Mouse (Mus musculus) CD8-positive naive resting alpha-beta T cell, adult 2 months (primary cell): ENCODE results near the gene Gng4.
"Not testable (repeated sequence)": the region's sequence is repeated elsewhere in the genome, so short reads cannot be mapped to it uniquely, and the experiment has no call there.

ENCODE experiments used
- DNase-seq, 2 experiments: peaks; one replicate each; pipeline ENCODE4 v3.0.0; 2022; ENCODE audit warnings: low read depth in 2 of 2, low spot score in 2 of 2

Gene Gng4

GRCm38 (mm10) chr13:13783894-13784419 is at the start of gene Gng4:
TSS of gene Gng4 (plus strand) at chr13:13784059.
- DNase-seq: peak; percentile 7

- no peak for DNase-seq
Measured at GRCm38 (mm10) chr13:13739232-13739631, 44.6 kb upstream of the Gng4 start.

- DNase-seq: no peak
Measured at GRCm38 (mm10) chr13:13745911-13746310, 37.9 kb upstream of the Gng4 start.

DNA sequence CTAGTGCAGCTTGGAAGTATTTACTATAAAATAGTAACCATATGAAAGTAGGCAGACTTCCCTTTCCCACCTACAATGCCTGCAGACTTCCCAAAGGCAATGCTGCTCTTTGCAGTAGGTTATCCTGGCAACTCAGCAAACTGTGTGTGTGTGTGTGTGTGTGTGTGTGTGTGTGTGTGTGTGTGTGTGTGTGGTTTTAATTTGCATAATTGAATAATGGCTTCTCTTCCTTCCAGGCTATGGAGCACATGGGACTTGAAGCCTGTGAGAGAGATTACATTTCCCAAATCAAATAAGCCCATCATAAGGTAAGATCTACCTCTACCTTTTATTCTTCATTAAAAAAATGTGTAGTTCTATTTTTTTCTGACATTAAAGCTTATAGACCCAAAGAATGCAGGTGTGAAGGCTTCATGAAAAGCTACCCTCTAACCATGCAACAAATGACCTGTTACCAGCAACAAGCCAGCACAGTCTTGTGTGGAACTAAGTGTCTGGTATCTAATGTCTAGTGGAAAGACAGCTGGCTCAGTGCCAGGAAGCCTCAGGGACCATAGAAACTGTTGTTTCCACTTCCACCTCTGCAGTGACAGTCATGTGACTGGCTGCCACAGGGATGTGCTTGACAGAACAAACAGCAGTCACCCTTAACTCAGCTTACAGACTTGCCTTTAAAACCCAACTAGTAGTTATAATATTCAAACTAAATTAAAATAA is 7.9 kb upstream of the Gng4 start:
- no peak for DNase-seq

DNA sequence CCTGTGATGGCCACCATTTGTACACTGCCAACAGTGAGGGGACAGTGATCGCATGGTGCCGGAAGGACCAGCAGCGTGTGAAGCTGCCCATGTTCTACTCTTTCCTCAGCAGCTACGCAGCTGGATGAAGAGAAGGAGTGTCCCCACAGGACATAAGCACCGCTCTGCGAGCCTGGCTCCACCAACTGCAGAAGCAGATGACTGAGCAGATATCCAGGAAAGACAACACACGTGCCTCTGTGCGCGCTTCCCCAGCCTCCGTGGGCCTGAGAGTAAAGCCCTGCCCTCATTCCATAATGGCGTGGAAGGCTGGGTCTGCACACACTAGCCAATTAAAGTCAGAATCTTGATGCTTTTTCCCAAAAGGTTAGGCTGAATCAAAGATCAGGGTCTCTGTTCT is 6.8 kb upstream of the Gng4 start:
- no peak for DNase-seq

GRCm38 (mm10) chr13:13777696-13778095 is 6.2 kb upstream of the Gng4 start:
- no peak for DNase-seq

GRCm38 (mm10) chr13:13778837-13779458 is 4.9 kb upstream of the Gng4 start:
- no peak for DNase-seq

DNA sequence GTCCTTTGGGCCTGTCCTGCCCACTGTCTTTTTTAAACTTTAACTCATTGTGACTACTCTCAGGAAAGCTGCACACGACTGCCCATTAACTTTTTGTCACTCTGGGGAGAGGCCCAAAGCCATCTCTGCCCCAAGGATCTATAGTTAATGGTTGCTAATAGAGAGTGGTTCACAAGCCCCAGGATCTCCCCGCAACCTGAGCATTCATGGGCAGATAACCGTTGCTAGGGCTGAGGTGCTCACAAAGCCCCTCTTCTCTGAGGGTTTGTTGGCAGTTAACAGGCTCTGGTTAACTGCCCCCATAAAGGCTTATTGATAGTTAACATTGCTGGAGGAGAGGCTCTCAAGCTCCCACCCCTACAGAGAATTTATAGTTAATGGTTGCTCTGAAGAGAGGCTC is 3.6 kb upstream of the Gng4 start:
- no peak for DNase-seq

GRCm38 (mm10) chr13:13781026-13781425 is 2.8 kb upstream of the Gng4 start:
- DNase-seq: no peak

DNA sequence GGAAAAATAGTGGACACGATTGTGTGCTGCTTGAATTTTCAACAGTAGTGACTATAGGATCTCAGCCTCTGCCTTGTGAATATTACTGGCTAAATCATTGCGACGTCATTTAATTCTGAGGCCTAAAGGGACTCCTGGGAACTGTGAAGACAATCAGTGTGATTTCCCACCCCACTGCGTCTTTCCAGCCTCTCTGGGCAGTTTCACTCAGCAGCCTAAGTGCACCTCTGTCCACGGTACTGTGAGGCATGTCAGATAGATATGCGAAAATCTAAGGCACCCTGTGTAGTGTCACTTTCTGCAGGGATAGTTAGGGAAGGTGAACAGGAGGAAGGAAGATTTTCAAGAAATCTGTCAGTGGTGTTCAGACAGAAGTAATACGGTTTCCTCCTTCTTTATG is 563 bp upstream of the Gng4 start:
- DNase-seq: no peak

DNA sequence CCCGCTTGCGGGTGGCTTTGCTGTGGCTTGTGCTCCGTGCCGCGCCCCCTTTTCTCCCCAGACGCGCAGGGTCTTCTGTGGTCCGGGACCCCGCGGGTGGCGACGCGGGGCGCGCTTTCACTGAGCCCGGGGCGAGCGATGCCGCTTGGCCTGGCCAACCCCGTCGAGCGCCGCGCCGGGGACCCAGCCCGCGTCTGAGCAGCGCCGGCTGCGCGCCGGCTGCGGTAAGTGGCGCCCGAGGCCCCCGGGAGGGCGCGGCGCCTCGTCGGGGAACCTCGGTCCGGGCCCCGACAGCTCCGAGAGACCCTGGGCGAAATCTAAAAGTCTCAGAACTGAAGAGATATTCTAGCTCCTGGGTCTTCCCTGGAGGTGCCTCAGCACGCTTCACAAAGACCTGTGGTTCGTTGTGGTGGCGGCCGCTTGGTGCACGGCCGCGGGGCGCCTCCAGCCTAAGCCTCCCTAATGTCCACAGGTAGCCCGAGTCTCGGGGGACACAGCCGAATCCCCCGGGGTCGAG is 619 bp downstream of the Gng4 start:
- no peak for DNase-seq

DNA sequence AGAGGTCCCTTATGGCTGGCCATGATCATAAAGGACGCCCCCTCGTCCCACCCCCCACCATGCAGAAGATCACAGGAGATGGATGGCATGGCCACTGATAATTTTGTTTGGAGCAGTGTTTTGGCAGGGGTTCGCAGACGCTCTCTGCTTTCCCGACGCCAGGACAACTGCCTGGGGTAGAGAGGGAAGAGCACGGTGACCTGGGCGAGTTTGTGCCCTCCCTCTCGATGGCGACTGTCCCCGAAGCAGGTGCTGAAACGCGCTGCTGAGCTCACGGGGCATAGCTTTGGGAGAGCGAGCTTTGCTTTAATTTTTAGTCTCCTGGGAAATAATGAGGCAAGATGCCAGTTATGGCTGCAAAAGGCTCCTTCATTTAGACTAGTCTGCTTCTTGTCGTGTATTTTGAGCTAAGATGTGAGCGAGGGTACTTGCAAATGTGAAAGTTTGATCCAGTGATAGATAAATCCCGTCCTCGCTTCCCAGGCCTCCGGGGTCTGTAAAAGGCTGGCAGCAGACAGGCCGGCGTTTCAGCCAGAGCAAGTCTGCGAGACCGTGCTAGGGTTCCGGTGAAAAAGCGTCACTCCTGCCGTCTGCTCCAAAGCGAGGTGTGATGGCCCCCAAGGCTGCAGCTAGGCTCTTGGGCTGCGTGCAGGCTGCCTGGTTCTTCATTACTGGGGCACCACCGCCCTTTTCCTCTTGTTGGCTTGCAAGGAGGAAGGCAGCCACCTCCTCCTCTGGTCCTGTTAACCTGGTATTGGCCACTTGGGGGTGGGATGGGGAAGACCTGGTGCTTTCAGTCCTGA is 1.3 kb downstream of the Gng4 start:
- no peak for DNase-seq

DNA sequence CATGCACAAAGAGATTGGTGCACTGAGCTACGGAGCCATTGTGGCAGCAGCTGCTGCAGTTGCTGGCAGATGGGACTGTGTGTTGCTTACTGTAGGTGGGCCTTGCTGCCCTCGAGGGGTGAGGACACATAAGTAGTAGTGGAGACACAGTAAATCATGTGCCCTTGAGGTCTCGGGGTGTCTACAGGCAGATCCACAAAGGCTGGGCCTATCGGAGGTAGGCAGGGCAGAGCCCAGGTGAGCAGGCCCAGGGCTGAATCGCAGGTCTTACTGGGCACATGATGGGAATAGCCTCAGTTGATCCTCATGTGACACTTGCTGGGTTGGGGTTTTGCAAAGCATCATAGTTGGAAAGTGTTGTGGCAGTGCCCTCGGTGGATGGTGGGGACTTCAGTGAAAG is 3.1 kb downstream of the Gng4 start:
- DNase-seq: no peak

DNA sequence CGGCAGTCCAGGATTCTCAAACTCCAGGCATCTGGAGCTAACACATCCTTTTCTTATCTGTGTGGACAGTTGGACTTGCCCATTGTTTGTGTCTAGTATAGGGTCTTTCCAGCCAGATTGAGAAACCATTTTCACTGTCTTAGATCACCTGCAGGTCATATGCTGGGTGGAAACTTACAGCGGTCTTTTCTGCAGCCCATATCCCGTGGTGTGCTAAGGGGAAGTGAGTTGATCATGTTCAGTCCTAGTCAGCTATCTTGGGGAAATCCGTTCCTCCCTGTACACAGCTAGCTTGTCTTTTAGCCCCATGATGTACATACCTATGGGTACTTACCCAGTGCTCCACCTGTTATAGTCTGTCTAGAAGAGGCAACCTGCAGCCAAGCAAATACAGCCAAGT is 4.2 kb downstream of the Gng4 start:
- no peak for DNase-seq

DNA sequence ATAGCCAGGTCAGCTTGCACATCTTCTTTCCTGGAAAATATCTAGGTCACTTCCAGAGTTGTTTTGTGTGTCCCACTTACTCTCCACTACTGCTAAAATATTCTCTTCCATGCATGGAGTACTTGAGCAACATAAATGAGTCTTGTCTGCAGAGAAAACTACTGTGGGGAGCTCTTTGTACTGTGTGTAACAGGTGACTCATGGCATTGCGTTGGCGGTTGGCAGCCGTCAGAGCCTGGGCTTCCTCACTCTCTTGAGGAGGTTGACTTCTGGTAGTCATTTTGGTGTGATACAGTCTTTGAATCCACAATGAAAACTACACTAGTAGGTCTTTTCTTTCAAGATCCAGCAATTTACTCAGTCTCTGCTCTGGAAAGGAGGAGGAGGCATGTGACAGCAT is 8.1 kb downstream of the Gng4 start:
- no peak for DNase-seq

GRCm38 (mm10) chr13:13795166-13795832 is 11.4 kb downstream of the Gng4 start:
- no peak for DNase-seq

DNA sequence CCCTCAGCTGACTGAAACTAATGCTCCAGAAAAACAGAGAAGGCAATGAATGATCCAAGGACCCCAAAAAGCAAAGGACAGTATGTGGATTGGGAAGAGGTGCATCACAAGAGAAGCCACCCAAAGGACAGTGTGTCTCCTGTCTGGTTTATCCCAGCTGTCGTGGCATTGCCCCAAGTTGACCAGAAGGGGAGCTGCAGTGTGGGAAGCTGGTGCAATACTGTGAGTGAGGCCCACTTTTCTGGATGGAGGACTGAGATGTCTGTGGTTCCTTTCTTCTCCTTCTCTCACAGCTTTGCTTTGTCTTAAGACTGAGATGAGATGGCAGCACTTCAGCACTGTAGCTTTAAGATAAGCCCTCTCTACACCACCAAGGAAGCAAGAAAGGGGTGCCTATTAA is 12.2 kb downstream of the Gng4 start:
- DNase-seq: no peak

- not testable (repeated sequence) for DNase-seq
Measured at GRCm38 (mm10) chr13:13797816-13798215, 14.0 kb downstream of the Gng4 start.

GRCm38 (mm10) chr13:13798775-13799174 is 14.9 kb downstream of the Gng4 start:
- DNase-seq: no peak

DNA sequence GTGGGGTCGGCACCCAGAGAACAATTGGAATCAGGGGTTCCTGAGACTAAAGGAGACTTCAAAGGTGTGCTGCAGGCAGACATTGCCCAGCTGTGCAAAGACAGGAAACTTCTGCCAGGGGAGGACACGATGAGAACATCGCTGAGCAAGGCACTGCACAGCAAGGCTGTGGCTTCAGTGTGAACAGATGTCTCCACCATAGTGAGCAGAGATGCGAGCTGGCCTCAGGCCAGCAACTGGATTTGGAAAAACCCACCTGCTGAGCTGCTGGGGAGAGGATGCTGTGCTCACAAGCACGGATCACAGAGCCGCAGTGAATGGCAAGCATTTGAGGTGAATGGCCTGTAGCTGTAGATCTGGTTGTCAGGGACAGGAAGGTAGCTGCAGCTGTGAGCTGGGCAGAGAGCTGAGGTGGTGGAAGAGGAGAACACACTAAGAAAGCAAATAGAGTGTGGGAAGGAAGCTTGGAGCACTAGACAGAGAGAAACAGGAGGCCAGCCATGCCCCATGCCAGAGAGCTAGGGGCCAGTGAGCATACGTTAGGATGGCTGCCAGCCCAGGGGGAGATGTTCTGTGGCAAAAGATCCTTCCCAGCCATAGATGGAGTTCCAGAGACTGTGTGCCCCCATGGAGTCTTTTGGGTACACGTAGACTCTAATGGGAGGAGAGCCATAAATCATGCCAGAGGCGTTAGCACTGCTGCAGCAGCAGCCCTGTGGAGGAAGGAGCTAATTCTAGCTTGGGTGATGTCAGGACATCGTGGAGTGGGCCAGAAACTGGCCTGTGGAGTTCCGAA is 24.7 kb downstream of the Gng4 start:
- DNase-seq: no peak
